Mouse (Mus musculus) ovary, adult 18-20 months (tissue): ENCODE results near the gene Slc17a6.
"Not testable (repeated sequence)": the region's sequence is repeated elsewhere in the genome, so short reads cannot be mapped to it uniquely, and the experiment has no call there.

Experiments used
- DNase-seq: peaks from one replicate; pipeline ENCODE4 v3.0.0; 2022; ENCODE audit warnings: low spot score, mixed read lengths

The Slc17a6 gene

DNA sequence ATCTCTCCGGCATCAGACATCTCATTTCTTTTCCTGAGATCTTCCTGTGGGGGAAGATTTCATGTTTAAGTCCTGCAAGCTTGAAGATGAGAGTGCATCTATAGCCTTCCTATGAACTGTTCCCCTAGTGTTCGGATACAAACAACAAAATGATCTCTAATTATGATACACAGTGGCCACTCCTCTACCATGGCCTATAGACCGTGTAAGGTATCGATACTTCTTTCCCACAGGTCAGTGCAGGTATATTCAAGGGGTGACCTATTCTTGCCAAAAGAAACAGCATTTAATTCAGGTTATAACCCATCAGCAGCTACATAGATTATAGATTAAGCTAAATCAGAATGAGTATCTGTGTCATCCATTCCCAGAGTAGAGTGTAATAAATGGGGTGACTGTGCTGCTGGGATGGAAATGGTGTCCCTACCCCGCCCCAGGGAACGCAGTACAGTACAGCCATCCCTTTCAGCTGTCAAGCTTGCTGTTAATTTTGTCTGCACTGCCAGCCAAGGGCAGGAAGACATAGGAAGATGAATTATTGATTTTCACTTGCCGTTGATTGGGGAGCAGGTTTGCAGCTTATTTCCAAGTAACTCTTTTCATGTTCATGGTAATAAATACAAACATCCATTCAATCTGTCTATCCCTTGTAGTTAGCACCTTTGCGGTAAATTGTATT, 71.9 kb downstream of the Slc17a6 start:
- no peak for DNase-seq

- no peak for DNase-seq
Measured at GRCm38 (mm10) chr7:51694452-51694851, 72.6 kb downstream of the Slc17a6 start.

DNA sequence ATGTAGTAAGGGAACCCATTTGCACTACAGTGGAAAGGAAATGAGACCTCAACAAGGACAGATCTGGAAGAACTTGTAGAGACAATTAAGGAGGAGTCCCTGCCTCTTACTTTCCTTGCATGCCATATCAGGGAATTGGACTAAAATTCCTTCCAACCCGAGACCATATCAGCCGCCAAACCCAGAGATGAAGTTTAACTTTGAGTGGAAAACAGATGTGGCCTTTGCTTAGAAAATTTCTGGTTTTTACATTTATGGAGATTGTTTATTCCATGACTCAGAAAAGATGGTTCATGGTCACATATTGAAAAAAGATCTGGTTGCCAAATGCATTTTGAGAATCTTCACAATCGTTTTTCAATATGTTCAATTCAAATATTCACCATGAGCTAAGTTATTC, 87.7 kb downstream of the Slc17a6 start:
- no peak for DNase-seq

DNA sequence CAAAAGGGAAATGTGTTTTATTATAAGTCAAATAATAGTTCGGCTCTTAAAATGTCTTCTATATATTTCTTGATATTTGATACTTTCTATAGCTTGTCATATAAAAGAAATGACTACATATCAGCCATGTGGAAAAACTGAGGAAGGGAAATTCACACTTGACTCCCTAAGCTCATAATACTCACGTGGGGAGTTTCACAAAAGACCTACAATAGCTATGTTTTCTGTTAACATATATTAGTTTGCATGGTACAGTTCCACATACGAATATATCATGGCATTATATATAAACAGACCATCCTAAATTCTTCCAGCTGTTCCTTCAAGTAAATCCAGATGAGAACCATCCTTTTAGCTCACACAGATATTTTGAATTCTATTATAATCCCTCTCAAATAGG, 88.5 kb downstream of the Slc17a6 start:
- not testable (repeated sequence) for DNase-seq

- no peak for DNase-seq
Measured at GRCm38 (mm10) chr7:51715771-51716170, 94.0 kb downstream of the Slc17a6 start.
